Mouse (Mus musculus) kidney, postnatal 36 days (tissue): ENCODE data around the gene Tnip3.

ENCODE experiments used
- DNase-seq, 2 experiments: peaks; one replicate each; pipeline ENCODE4 v3.0.0; 2021 to 2022; ENCODE audit warnings: mixed read lengths in 2 of 2

Tnip3 gene

DNA sequence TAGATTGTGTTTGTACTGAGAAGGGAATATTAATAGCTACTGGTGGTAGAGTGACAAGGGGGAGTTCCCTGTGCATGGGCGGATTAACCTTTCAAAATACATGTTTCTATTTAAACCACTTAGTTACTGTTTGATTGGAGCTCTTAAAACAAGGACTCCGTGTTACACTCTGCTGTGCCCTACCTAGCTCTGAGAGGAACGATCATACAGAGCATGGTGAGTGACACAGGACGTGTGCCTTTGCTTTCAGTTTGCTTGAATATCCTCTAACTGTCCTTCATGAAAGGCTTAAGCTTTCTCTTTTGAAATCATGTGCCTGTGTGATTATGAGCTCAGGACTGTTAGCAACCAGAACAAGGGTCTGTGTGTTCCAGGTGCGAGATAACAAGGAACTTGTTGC, at the start of gene Tnip3:
Tnip3 (plus strand) TSS at position 122 of the 400 bp plus-strand sequence.
- peak in 1 of 2 experiments; percentile 2 for DNase-seq

DNA sequence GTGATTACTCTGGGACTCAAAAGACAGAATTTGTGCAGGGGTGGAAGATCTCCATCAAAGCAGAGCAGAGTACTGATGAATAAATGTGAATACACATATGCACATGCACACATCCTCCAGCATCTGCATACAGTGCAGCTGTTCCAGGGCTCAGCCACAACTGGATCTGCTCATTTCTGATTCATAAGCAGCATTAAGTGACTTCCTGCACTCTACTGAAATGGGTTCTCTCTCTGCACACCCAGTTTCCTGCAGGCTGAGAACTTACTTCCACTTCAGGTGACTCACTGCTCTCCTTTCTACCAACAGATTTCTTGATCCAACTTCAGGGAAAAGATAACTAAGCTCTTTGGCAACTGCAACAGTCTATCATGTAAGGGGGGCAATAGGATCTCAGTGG, 26.3 kb upstream of the Tnip3 start:
- DNase-seq, result no peak

DNA sequence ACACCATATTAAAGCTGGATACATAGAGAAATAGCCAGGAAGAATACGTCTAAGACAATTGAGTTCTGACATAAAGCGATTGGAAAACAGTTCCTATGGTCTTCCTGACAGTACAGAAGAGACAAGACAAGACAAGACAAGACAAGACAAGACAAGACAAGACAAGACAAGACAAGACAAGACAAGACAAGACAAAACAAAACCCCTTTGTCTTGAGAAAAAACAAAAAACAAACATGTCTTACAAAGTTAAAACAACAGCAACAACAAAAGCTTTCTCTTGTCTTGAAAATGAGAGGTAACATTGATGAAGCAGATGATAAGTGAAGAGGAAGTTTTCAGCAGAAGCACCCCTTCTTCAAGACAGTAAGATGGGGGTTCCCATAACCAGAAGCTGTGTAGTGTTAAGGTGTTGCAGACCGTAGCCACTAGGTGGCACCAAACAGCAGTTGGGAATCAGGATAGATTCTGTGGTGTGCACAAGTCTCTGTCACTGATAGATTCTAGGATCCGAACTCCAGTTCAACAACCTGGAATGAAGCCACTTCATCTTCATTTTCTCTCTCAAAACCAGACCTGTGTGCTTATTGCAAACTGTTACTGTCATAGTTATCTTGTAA, 15.0 kb upstream of the Tnip3 start:
- DNase-seq, result peak; percentile 46 to 79

DNA sequence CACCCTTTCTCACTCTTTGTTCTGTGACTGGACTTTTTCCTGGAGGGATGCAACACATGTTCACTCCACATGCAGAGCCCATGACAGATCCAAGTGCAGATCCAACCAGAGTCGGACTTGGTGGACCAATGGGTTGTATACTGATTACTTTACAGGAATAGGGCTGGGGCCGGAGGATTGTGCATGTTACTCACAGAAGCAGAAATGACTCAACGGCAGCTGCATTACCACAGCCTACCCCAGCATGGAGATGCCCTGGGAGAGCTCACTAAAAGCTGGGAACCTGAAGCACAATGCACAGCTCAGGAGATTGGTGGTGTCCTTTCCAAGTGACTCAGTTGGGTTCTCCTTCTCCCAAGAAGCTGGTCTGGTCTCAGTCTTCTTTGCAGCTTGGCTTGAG, 11.3 kb upstream of the Tnip3 start:
- DNase-seq, result no peak

DNA sequence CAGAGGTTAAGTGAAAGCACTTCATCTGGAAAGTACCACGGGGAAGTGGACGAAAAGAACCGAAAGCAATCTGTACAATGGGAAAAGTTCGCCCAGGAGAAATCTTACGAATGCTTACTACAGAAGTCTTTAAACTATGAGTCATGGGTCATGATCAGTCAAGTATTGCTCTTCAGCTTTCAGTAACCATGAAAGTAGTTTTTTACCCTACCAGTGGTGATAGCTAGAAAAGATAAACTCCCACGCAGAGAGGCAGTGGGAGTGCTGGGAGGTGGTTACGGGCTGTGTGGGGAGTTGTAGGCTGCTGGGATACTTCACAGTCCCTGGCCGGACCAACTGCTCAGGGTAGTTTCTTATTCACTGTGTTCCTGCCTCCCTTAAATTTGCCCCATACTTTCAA, 8.4 kb upstream of the Tnip3 start:
- no peak for DNase-seq

DNA sequence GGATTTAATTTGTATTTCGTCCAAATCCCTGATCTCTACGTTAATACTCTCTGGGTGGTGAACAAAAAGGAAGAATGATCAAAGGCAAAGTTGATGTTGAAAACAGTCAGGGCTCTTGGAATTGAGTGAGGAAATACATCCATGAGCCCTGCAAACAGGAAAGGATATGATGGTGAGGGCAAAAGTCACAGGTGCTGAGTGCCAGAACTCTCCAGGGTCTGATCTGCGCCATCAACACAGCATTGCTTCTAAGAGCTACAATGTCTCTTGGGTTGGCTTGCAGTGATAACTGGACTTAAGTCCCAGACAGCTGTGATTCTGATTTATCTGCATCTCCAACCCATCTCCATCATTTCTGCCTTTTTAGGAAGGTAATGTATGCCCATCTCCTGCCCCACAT, 4.3 kb upstream of the Tnip3 start:
- no peak for DNase-seq

DNA sequence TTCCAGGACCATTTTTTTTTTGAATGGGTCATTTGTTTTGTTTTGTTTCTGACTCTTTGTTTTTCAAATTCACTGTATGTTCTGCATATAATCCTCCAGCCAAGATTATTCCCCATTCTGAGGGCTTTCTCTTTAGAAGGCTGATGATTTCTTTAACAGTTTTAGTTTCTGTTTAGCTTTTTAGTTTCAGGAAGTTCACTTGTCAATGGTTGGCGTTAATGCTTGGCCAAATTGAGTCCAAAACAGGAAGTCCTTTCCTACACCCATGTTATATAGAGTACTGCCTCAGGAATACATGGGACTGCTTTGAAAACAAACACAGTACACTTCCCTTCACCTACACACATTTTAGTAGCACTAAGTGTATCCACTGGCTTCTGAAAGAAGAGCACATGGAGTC, 2.8 kb downstream of the Tnip3 start:
- no peak for DNase-seq

DNA sequence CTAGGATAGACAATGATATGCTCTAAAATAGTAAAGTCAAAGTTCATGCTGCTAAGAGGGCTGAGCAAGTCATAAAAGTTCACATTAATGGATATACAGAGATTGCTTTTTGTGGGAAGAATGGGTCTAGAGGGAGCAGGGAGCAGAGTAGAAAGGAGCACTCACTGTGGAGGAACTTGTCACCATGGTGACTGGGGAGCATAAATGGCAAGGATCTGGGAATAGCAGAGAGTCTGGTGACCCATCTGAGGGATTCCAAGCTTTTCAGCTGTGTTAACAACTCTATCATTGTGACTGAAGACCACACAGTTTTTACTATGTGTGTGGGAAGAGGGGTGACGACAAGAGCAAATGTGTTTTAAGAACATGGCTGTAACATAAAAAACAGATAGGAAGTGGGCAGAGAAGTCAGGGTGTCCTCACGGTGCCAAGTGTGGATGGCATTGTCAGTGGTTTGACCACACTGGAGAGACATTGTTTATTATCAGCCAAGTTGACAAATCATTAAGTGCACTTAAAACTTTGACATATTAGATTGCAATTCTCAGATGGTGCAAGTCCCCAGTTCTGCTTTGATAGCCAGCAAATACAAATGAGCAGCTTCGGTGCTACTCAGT, 6.2 kb downstream of the Tnip3 start:
- DNase-seq, result no peak

DNA sequence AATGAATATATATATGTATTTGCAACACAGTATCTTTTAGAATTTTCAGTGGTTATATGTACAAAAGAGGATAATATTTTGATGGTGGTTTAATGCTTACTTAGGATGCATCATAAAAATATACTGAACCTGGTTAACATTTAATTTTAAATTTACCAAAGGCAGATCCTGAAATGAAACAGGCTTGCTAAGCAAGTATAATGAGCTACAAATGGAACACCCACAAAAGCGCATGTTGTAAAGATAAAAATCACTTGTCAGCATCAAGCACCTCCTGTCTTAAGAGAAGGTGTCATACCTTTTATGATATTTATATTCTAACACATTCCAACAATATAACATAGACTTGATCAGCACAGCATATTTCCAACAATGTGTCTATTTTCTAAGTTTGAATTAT, 8.6 kb downstream of the Tnip3 start:
- no peak for DNase-seq

DNA sequence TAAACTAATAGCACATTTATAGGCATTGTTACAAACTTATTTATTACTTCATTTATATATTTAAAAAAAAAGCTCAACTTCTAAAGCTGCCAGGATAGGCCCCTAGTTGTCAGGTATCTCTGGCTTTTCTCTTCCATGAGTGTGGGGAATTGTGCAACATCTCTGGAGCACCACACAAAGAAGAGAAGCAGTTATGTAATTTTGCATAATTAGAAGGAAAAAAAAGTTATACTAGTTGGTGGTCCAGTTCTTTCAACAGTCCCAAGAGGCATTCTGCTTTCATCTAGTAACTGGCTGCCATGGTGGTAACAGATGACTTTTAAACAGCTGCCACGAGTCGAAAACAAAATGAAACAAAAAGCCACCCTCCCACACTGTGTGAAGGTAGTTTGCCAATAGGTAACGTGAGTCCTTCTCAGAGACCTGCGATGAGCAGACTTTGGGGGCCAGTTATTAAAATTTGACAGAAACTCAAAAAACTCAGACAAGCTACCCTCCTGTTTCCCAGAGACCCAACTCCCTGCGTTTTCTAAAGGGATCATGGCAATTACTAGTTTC, 12.3 kb downstream of the Tnip3 start:
- DNase-seq, result no peak

DNA sequence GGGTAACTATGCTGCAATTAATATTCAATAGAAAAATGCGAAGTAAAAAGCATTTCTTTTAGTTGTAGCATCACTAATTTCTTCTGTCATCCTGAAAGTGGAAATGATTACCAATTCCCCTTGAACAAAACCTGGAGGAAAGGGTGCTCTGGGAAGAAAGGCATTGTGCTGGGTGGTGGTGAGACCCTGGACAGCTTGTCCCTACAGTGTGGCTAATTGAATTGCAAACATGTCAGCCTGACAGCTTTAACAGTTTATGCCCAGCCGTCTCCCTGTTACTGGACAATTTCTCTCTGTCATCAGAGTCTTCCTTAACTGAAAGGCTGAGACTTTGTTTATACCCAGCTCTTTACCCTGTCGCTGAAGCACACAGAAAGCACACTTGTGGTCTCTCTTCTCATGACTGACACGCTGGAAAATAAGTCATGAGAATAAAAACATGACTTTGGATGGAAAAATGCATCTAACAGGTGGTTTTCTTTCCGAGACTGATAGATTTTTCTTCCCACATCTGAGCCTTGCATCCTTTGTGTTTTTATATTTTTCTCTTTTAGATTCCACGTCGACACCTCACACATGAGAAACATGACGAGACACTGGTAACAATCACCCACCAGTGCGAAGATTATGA, 13.0 kb downstream of the Tnip3 start:
- DNase-seq, result no peak

DNA sequence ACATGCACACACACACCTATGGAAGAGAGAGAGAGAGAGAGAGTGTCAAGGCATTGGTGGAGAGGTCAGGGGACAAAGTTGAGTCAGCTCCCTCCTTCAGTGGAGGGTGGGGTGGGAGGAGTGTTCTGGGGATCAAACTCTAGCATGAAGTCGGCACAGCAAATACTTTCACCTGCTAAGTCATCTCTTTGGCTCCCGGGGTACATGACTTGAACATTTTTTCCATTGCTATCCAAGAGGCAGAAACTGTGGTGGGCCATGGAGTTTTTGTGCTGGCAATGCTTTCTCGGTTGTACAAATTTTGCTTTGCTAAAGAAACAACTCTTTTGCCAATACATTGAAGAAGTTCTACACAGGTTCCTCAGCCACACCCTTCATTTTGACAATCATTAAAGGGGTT, 13.8 kb downstream of the Tnip3 start:
- DNase-seq, result peak; percentile 4 to 5

DNA sequence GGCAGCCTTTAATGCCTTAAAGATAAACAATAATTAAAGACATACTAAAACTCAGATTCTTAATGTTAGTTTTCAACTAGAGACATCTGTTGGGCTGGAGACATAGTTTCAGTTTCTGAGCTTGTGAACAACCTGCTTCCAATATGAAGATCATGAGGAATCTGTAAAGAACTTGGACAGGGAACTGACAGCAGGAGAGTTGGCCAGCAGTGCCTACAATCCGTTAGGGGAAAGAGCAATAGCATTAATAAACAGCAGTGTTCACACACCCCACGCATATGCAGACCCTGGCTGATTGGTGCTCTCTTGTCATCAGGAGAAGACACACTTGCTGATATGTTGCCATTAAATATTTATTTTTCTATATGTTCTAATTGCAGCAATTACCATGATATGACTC, 15.0 kb downstream of the Tnip3 start:
- DNase-seq, result no peak

DNA sequence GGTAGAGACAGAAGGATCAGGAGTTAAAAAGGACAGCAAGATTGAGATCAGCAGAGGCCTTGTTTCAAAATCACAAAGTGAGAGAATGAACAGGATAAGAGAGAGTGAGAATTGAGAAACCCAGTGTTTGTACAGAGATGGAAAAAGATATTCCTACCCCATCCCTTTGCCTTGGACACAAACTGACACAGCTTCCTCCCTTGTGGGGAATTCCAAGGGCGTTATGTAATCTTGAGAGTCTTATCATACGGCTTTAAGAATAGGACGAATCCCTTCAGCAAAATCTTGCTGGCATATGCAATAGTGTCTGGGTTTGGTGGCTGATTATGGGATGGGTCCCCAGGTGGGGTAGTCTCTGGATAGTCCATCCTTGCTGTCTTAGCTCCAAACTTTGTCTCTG, 16.0 kb downstream of the Tnip3 start:
- no peak for DNase-seq

DNA sequence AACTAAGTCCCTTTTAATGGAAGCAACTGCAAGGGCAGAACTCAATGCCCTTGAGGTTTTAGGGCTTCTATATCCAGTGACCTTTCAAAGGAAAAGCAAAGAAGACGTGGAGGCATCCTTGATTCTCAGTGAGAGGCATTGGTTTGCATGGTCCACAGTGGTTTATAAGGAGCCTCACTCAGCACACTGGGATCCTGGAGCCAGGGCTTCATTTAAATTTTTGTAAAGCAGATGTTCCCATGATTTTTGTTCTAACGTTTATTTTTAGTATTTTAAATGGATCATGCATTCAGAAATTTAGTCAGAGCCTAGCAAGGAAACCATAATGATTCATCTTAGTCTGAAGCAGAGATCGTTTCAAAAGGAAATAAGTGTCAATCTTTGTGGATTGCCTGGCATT, 17.3 kb downstream of the Tnip3 start:
- DNase-seq, result no peak

DNA sequence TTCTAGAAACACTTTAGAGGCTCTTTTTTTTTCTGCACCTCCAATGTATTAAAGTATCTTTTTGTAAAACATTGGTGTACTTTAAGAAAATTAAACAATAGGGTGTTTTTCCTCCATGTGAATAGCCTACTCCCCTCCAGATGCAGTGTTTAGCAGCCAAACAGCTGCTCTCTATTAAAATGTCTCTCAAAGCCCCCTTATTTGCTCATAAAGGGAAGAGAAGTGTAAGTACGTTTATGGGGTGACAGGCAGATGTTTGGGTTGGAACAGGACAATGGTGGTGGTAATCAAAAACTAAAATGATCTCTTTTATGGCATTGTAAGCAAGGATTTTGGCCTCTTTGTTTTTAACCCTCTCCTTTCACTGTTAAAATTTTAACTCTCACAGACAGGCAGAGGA, 17.8 kb downstream of the Tnip3 start:
- DNase-seq, result no peak

DNA sequence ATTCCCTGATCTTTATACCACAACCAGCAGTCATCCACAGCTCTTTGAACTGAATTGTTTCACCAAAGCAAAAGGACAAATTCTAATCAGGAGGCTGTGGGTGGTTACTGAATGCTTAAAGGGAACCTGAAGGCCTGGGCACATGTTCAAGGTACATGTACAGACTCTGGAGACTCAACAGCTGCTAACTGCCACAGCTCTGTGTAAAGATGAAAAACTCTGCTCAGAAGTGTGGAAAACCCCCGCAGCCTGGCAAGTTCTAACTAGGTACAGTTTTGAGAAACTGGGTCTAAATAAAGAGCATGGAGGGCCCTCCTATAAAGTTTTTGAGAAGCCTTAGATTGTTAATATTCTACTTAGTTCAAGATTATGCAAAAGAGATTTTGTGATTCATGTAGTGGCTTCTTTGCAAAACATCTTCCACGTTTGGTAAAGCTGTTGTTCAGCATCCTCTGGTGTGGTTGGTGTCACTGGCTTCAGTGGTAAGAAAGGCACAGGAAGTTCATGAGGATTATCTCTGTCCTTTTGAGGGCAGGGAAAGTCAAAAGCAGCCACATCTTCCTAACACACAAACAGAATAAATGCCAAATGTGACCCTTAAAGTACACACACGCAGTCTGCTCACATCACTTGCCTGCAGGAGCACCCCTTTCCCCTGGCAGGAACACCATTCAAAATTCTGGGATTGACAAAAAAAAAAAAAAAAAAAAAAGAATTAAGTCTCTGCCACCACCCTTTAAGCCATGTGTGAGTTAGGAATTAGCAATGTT, 39.0 kb downstream of the Tnip3 start:
- DNase-seq, result no peak

DNA sequence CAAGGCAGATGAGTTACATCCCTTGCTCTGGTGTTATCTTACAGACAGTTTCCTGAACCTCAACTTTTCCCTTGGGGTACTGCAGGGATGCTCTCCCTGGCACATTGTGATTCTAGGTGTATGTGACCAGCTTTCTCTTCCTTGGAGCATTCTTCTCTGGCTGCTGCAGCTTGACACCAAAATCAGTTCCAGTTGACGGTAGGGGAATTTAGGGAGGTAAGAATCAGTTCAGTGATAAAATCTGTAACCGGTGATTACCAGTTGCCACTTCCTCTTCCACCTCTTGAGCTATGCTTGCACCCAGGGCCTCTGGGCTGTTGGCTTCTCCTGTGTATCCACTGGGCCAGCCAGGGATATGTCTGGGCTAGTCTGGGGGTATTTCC, 39.5 kb downstream of the Tnip3 start:
- no peak for DNase-seq

DNA sequence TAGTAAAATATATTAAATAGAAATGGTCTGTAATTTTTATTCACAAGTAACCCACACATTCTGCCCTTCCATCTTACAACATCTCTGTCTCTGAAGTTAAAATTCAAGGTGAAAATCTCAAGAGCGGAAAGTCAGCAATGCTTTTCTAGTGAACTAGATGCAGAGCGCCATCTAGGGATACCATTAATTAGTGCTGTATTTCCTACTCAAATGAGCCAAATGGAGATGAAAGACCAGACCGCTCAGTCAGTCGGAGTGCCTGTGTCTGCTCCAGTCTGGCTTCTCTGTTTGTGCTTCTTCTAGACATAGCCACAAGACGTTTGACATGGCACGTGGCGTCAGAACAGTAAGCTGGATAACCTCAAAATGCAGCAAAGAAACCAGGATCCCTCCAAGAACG, 44.6 kb downstream of the Tnip3 start:
- DNase-seq, result peak; percentile 55 to 62

DNA sequence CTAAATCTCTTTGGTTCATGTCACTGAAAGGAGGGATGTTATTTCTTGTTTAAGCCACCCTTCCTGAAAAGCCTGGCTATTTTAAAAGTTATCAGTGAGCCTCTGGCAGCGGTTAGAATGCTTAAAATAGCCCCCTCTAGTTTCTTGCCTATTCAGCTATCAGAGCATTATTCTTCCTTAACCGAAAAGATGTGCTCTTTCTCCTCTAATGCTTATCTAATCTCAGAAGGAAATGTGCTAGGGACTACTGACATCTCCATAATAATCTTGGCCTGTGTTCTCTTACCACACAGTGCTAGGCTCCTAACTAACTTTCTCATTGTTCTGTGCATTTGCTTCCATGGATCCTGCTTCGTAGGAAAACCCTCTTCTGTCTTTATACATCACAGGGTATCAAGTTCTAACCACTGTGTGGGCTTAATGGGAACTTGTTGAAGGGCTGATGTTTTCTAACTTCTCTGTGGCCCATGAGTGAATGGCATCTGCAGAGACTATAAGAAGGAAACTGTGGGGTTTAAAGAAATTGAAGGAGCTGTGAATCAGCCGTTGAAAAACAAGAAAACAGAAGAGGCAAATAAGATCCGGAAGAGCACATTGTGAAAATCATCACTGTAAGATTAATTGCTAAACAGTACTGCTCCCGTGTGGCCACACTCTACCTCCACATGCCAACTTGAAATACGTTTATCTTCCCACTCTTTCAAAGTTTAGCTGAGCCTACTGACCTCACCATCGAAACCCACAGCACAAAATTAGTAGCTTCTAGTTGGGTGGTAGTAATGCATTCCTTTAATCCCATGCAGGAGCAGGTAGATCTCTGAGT, 53.2 kb downstream of the Tnip3 start:
- no peak for DNase-seq

DNA sequence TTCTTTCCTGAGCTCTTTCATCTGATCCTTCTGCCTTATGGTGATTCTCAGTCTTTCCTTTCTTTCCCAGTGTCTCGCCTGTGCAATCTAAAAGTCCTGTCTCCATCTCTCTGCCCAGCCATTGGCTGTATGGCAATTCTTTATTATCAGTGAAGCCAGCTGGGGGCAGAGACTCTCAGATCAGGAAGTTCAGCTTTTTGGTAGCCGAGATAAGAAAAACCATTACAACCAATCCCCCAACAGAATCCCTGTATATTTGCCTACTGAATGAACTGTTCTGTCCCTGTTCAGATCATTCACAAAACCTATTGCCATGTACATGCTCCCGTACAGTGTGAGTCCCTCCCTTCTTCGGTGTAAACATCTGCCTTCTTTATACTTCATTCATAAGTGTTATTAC, 57.9 kb downstream of the Tnip3 start:
- no peak for DNase-seq

DNA sequence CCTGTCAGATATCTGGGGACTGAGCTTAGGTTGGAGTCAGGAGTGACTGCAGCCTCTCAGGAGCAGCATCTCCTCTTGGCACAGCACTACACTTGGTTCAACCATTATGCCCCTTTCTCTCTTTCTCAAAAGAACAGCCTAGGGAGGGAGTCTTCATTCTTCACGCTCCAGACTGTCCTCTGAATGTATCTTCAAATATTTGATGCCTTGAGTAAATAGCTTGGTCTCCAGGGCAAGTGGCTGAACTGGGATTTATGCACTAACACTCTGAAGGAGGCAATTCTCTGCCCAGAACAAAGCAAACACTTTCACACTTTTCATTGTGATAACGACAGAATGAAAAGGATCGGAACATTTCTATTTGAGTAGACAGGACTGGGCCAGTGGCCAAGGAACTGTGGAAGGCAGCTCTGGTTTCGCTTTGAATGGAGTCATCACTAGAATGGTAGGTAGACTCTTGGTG, 59.8 kb downstream of the Tnip3 start:
- peak in 1 of 2 experiments; percentile 12 for DNase-seq
